Mouse (Mus musculus): Measurements from ENCODE around the gene Gm11032. TPM values are rescaled to one million over a fixed set of nuclear protein-coding genes. Genes with fewer than 3 reads are reported as not detected.

Gene Gm11032
- polyA plus RNA-seq, 1 experiment: not detected

GRCm38 (mm10) chr11:4604441-4604840, 15.4 kb upstream of the Gm11032 start:
- no peaks in the 10 kb centered on the region for H3K27me3 ChIP-seq (ENCODE audit: control insufficient read depth, insufficient read depth, low read length)
- WGBS: 30% methylated on average over 6 of the region's 6 CpGs
- H3K4me3 ChIP-seq (ENCODE audit: low read depth, low read length): no peak overlapping the region
- no peak for TF ChIP-seq POLR2A (IDR thresholded peaks at IDR 0.05; ENCODE audit: low read depth, low read length)
- 0 out of 2 replicates have a peak, but pooled peaks cover 4% of the 10 kb centered on the region for H3K4me1 ChIP-seq (ENCODE audit: control insufficient read depth, insufficient read depth, insufficient read length, low read length)
- H3K36me3 ChIP-seq (ENCODE audit: control insufficient read depth, insufficient read depth, low read length): no peaks in the 10 kb centered on the region
- no peak overlapping the region for H3K27ac ChIP-seq (ENCODE audit: insufficient read depth, low read depth, low read length)

- H3K27me3 ChIP-seq (ENCODE audit: control insufficient read depth, insufficient read depth, low read length): no peaks in the 10 kb centered on the region
- TF ChIP-seq CTCF (IDR thresholded peaks at IDR 0.05; ENCODE audit: extremely low read depth, insufficient read length, insufficient replicate concordance, low read depth, low read length) (no peak), POLR2A (IDR thresholded peaks at IDR 0.05; ENCODE audit: low read depth, low read length) (no peak)
- WGBS: 61% methylated on average over 7 of the region's 7 CpGs
- H3K27ac ChIP-seq (ENCODE audit: insufficient read depth, low read depth, low read length): no peak overlapping the region
- no peaks in the 10 kb centered on the region for H3K36me3 ChIP-seq (ENCODE audit: control insufficient read depth, insufficient read depth, low read length)
- H3K4me3 ChIP-seq (ENCODE audit: low read depth, low read length): no peak overlapping the region
- 0 out of 2 replicates have a peak, but pooled peaks cover 4% of the 10 kb centered on the region for H3K4me1 ChIP-seq (ENCODE audit: control insufficient read depth, insufficient read depth, insufficient read length, low read length)
Observed at GRCm38 (mm10) chr11:4605414-4605813, 14.5 kb upstream of the Gm11032 start.

GRCm38 (mm10) chr11:4606541-4606940, 13.3 kb upstream of the Gm11032 start:
- Histone ChIP-seq H3K4me1 (ENCODE audit: control insufficient read depth, insufficient read depth, insufficient read length, low read length) (0 out of 2 replicates have a peak, but pooled peaks cover 4% of the 10 kb centered on the region), H3K4me3 (ENCODE audit: low read depth, low read length) (no peak overlapping the region), H3K27me3 (ENCODE audit: control insufficient read depth, insufficient read depth, low read length) (no peaks in the 10 kb centered on the region), H3K36me3 (ENCODE audit: control insufficient read depth, insufficient read depth, low read length) (no peaks in the 10 kb centered on the region), H3K27ac (ENCODE audit: insufficient read depth, low read depth, low read length) (no peak overlapping the region)
- 78% methylated on average over 1 of the region's 1 CpGs for WGBS
- TF ChIP-seq POLR2A (IDR thresholded peaks at IDR 0.05; ENCODE audit: low read depth, low read length): no peak
- no peak for TF ChIP-seq CTCF (IDR thresholded peaks at IDR 0.05; ENCODE audit: extremely low read depth, insufficient read length, insufficient replicate concordance, low read depth, low read length)

- WGBS: 77% methylated on average over 2 of the region's 2 CpGs
- TF ChIP-seq CTCF (IDR thresholded peaks at IDR 0.05; ENCODE audit: extremely low read depth, insufficient read length, insufficient replicate concordance, low read depth, low read length): no peak
- Histone ChIP-seq H3K27ac (ENCODE audit: insufficient read depth, low read depth, low read length) (no peak overlapping the region), H3K4me1 (ENCODE audit: control insufficient read depth, insufficient read depth, insufficient read length, low read length) (no peaks in the 10 kb centered on the region), H3K36me3 (ENCODE audit: control insufficient read depth, insufficient read depth, low read length) (no peaks in the 10 kb centered on the region), H3K27me3 (ENCODE audit: control insufficient read depth, insufficient read depth, low read length) (no peaks in the 10 kb centered on the region), H3K4me3 (ENCODE audit: low read depth, low read length) (no peak overlapping the region)
Observed at GRCm38 (mm10) chr11:4611904-4612303, 8.0 kb upstream of the Gm11032 start.

- H3K27me3 ChIP-seq (ENCODE audit: control insufficient read depth, insufficient read depth, low read length): no peaks in the 10 kb centered on the region
- WGBS: 61% methylated on average over 13 of the region's 13 CpGs
- H3K4me3 ChIP-seq (ENCODE audit: low read depth, low read length): no peak overlapping the region
- H3K4me1 ChIP-seq (ENCODE audit: control insufficient read depth, insufficient read depth, insufficient read length, low read length): no peaks in the 10 kb centered on the region
- H3K27ac ChIP-seq (ENCODE audit: insufficient read depth, low read depth, low read length): no peak overlapping the region
- no peak for TF ChIP-seq POLR2A (IDR thresholded peaks at IDR 0.05; ENCODE audit: low read depth, low read length)
- TF ChIP-seq CTCF (IDR thresholded peaks at IDR 0.05; ENCODE audit: extremely low read depth, insufficient read length, insufficient replicate concordance, low read depth, low read length): no peak
- H3K36me3 ChIP-seq (ENCODE audit: control insufficient read depth, insufficient read depth, low read length): no peaks in the 10 kb centered on the region
Observed at GRCm38 (mm10) chr11:4620501-4621108, 738 bp downstream of the Gm11032 start.

DNA sequence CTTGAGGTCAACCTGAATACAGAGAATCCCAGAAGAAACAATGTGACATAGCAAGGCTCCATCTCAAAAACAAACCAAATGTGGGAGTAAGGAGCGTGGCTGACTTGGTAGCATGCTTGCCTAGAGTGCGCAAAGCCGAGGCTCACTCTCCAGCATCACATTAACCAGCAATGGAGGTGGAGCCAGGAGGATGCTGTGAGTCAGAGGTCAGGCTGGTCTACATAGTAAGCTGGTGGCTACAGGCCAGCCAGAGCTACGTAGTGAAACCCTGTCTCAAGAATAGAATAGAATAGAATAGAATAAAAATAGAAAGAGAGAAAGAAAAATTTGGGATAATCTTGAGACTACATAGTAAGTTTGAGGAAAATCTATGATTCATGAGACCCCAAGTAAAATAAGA, 2.0 kb downstream of the Gm11032 start:
- H3K36me3 ChIP-seq (ENCODE audit: control insufficient read depth, insufficient read depth, low read length): no peaks in the 10 kb centered on the region
- no peak overlapping the region for H3K27ac ChIP-seq (ENCODE audit: insufficient read depth, low read depth, low read length)
- H3K4me1 ChIP-seq (ENCODE audit: control insufficient read depth, insufficient read depth, insufficient read length, low read length): no peaks in the 10 kb centered on the region
- H3K4me3 ChIP-seq (ENCODE audit: low read depth, low read length): no peak overlapping the region
- H3K27me3 ChIP-seq (ENCODE audit: control insufficient read depth, insufficient read depth, low read length): no peaks in the 10 kb centered on the region
- TF ChIP-seq CTCF (IDR thresholded peaks at IDR 0.05; ENCODE audit: extremely low read depth, insufficient read length, insufficient replicate concordance, low read depth, low read length): no peak
- 69% methylated on average over 4 of the region's 4 CpGs for WGBS

DNA sequence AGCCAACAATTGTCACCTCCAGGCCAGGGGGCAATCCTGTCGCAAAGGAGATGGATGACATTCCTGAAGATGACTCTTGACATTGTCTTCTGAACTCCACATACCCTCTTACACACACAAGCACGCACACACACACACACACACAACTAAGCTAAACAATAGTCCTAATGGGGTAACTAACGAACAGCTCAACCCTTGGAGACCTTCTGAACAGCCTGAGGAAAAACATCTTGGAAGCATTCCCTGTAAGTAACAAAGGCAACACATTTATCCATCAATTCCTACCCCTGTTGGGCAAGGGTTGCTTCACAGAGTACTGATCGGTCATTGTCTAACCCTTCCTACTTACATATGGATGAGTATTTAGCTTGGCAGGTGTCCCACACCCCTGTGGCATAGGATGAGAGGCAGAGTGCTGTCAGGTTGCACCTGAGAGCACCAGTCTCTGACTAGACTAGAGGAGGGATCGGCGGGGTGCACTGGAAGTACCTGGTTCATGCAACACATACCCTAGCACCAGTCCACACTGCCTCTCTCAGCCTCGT, 2.6 kb downstream of the Gm11032 start:
- no peak overlapping the region for H3K27ac ChIP-seq (ENCODE audit: insufficient read depth, low read depth, low read length)
- H3K4me1 ChIP-seq (ENCODE audit: control insufficient read depth, insufficient read depth, insufficient read length, low read length): no peaks in the 10 kb centered on the region
- H3K27me3 ChIP-seq (ENCODE audit: control insufficient read depth, insufficient read depth, low read length): no peaks in the 10 kb centered on the region
- 73% methylated on average over 7 of the region's 7 CpGs for WGBS
- no peak for TF ChIP-seq POLR2A (IDR thresholded peaks at IDR 0.05; ENCODE audit: low read depth, low read length)
- TF ChIP-seq CTCF (IDR thresholded peaks at IDR 0.05; ENCODE audit: extremely low read depth, insufficient read length, insufficient replicate concordance, low read depth, low read length): no peak
- no peak overlapping the region for H3K4me3 ChIP-seq (ENCODE audit: low read depth, low read length)
- no peaks in the 10 kb centered on the region for H3K36me3 ChIP-seq (ENCODE audit: control insufficient read depth, insufficient read depth, low read length)

Data from small intestine, adult 2 months (tissue).